Mouse (Mus musculus): ENCODE measurements around the gene Ptger3.

DNA sequence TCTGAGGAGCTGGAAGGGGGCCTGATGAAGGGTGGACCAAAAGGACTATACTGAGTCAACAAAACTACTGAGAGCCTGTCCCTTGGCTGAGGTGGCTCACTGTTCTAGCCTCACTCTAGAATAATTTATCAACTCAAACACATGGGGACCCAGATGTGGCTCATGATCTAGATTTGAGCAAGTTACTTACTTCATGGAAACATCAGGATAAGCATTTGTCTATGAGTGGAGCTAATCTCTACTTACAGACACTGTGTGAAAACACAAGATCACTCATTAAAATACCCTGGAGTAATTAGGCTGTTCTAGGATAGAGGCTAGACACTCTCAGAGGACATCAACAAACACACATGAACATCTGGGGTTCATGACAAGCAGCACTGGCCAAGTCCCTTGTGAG is 70.2 kb downstream of the Ptger3 start:
- TF ChIP-seq EP300 (IDR thresholded peaks at IDR 0.05; ENCODE audit: insufficient read depth, low read depth, low read length) (no peak), CTCF (IDR thresholded peaks at IDR 0.05; ENCODE audit: low read depth, low read length) (no peak)

All from ES-Bruce4 (cell line).